Mouse (Mus musculus) left cerebral cortex, adult 2 months (tissue): Measurements from ENCODE around the gene Rpl11. TPM values are rescaled to one million over a fixed set of nuclear protein-coding genes. Genes with fewer than 3 reads are reported as not detected.
"Not testable (repeated sequence)": the region's sequence is repeated elsewhere in the genome, so short reads cannot be mapped to it uniquely, and the experiment has no call there.

Source experiments
- DNase-seq, 2 experiments: peaks; one replicate each; pipeline ENCODE4 v3.0.0; 2021 to 2022; ENCODE audit warnings: low spot score in 2 of 2, mixed read lengths in 1 of 2; ENCODE audit errors: extremely low spot score in 1 of 2
- H3K27ac ChIP-seq: fragments of 200-600 bp; 2 replicates; pipeline ENCODE4 v1.8.1; 2022
- H3K4me3 ChIP-seq: fragments of 200-600 bp; 2 replicates; pipeline ENCODE4 v1.8.1; 2022
- CTCF ChIP-seq: fragments of 200-600 bp; IDR thresholded peaks from 2 replicates; pipeline ENCODE4 v1.8.1; 2022; ENCODE audit warnings: antibody characterized with exemption, mild to moderate bottlenecking, moderate library complexity
- intact Hi-C: fragments of 180-260 bp; cut with DNase I; formaldehyde crosslinking; loops from one replicate; pipeline ENCODE4 v1.15.1; 2025
- total RNA-seq, 2 experiments: library from RNA; stranded (reverse); gene quantifications; 2 replicates each; pipeline ENCODE4 v1.2.3; 2021

The Rpl11 gene
- total RNA-seq, 2 experiments from 2014 or later = 271 to 308 TPM

DNA sequence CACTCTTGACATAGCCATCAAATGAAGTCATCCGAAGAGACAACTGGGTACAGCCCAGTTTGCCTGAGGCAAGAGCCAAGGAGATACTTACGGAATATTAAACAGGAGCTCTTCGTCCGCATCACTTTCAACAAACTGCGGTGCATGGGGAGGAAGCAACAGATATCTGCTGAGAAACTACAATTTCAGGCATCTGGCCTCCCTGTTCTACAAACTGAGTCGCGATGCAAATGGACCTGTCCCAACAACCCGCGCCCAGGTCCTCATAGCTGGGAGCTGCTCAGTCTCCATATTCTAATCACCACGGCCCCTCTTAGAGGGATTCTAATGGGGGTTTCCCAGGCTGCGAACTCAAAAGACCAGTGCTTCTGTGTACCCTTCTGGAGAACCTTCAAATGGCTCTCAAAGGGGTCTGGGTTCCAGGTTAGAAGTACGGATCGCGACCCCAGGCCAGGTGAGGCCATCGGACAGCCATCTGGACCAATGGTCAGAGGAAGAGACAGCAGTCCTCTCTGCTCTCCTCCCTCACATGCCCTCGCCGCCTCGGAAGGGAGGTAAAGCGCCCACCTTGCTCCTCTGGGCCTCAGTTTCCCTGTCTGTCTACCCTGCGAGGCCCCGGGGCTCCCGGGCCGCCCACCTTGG lies 66.8 kb downstream of the Rpl11 start:
- intact Hi-C loops = no loop called here
- no peak for DNase-seq

DNA sequence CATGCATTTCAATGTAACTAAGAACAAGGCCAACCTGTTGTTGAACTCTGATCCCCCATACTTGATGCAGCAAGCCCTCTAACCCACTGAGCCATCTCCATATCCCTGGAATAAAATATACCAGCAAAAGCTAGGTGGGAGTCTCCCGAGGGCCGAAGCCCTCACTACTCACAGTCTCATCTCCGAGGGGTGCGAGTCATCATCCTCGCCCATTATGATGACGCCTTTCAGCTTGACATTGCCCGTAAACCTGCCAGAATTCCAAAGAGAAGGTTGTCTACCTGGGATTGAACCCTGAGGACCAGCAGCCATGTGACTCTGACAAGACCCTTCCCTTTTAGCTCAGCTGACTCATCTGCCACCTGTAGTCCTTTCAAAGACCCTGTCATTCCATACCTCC lies 67.5 kb downstream of the Rpl11 start:
- Histone ChIP-seq H3K27ac (no peak overlapping the region), H3K4me3 (peak overlapping the region; percentile 93; the same call in 1 of the 2 replicates)
- no peak for TF ChIP-seq CTCF
- DNase-seq = no peak
- intact Hi-C loops = no loop called here

More for the DNA sequence above, 66.8 kb downstream of the Rpl11 start:
- TF ChIP-seq CTCF = no peak
- peak overlapping the region; percentile 93 for H3K4me3 ChIP-seq
- H3K27ac ChIP-seq = peak overlapping the region; percentile 97

DNA sequence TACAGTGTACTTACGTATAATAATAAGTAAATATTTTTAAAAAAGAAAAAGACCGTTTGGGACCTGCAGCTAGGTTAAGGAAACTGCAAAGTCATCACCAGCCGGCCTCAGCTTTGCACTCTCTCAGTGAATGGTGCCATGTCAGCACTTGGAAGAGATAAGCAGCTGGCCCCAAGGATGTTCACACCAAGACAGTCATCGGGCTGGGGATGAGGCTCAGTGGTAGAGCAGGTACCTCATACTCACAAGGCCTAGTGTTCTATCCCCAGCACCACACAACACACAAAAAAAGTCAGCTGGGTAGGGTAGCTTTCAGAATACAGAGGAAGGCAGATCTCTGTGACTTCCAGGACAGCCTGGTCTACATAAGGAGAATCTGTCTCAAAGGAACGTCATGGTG lies 68.0 kb downstream of the Rpl11 start:
- no peak for DNase-seq
- Histone ChIP-seq H3K4me3 (no peak overlapping the region), H3K27ac (no peak overlapping the region)
- intact Hi-C loops = no loop called here
- TF ChIP-seq CTCF = no peak

DNA sequence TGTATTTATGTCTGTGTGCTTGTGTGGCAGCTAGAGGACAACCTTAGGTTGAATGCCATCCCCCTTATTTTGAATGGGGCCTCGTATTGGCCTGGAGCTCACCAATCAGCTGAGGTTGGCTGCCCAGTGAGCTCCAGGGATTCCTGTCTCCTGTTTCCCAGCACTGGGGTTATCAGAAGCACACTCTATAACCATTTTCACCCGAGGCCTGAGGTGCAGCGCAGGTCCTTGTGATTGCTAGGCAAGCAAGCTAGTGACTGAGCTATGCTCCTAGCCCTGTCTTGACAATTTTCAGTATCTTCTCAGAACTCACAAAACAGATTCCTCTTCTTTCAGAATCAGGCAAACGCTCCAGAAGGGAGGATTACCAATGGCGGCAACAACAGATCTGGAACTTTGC lies 68.7 kb downstream of the Rpl11 start:
- TF ChIP-seq CTCF = no peak
- intact Hi-C loops = no loop called here

DNA sequence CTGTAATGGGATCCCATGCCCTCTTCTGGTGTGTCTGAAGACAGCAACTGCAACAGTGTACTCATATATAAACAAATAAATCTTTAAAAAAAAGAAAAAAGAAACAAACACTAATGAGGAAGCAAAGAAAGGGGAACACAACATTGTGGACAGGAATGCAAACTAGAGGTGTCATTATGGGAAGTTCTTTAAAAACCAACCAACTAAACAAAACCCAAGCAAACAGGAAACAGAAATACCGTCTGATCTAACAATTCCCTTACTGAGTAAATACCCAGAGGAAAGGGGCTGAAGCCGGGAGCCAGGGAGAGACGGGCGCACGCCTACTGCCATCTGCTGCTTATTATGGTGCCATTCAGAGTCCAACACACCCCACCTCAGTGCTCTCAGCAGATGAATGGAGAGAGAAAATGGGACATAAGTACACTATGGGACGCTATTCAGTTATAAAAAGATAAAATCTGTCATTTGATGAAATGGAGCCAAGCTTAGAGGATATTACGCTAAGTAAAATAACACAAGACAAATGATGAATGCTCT lies 71.6 kb downstream of the Rpl11 start:
- TF ChIP-seq CTCF = no peak; the same call in 1 of the 2 replicates
- intact Hi-C loops = no loop called here
- peak; percentile 61 to 66 for DNase-seq
- Histone ChIP-seq H3K27ac (peak overlapping the region; percentile 38; the same call in 1 of the 2 replicates), H3K4me3 (no peak overlapping the region)

More for the DNA sequence above, 68.7 kb downstream of the Rpl11 start:
- no peak for DNase-seq
- Histone ChIP-seq H3K27ac (no peak overlapping the region), H3K4me3 (no peak overlapping the region)

DNA sequence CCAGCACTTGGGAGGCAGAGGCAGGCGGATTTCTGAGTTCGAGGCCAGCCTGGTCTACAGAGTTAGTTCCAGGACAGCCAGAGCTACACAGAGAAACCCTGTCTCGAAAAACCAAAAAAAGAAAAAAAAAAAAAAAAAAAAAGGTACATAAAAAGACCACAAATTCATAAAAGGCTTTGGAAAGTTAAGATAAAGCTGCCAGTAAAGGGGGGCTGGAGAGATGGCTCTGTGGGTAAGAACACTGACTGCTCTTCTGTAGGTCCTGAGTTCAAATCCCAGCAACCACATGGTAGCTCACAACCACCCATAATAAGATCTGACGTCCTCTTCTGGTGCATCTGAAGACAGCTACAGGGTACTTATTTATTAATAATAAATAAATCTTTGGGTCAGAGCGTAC lies 73.0 kb downstream of the Rpl11 start:
- H3K4me3 ChIP-seq, DNase-seq, intact Hi-C loops, H3K27ac ChIP-seq: not testable (repeated sequence)

Other genes starting within 250 kb of the Rpl11 start
- gene Srsf10, start 197.7 kb downstream of the Rpl11 start, total RNA-seq = 10 to 100 TPM; 70.8 to 82.2 TPM
- gene Pnrc2, start 179.6 kb downstream of the Rpl11 start, total RNA-seq = 10 to 100 TPM; 41.1 to 41.7 TPM
- gene Cnr2, start 158.0 kb downstream of the Rpl11 start, total RNA-seq = under 1 TPM in 1 of 2 experiments, not detected in 1; 0.11 TPM
- gene Fuca1, start 132.7 kb downstream of the Rpl11 start, total RNA-seq = 10 to 100 TPM; 34.9 to 37.9 TPM
- gene Hmgcl, start 107.0 kb downstream of the Rpl11 start, total RNA-seq = 10 to 100 TPM; 33.4 to 34.1 TPM
- gene Gale, start 89.7 kb downstream of the Rpl11 start, total RNA-seq = 10 to 100 TPM; 22.0 to 22.9 TPM
- 10 to 100 TPM; 92.9 to 96.7 TPM for gene Lypla2, start 80.8 kb downstream of the Rpl11 start, total RNA-seq
- gene Pithd1, start 66.2 kb downstream of the Rpl11 start, total RNA-seq = 10 to 100 TPM; 75.9 to 95.0 TPM
- 10 to 100 TPM; 25.7 to 26.8 TPM for gene Eloa, start 31.7 kb downstream of the Rpl11 start, total RNA-seq
- gene Id3, start 90.1 kb upstream of the Rpl11 start, total RNA-seq = 10 to 100 TPM; 26.8 to 36.1 TPM
- gene E2f2, start 119.0 kb upstream of the Rpl11 start, total RNA-seq = 1 to 10 TPM in 1 of 2 experiments, under 1 TPM in 1; 0.36 to 1.3 TPM
- 1 to 10 TPM; 2.2 to 2.4 TPM for gene Asap3, start 152.9 kb upstream of the Rpl11 start, total RNA-seq
- gene Tcea3, start 194.3 kb upstream of the Rpl11 start, total RNA-seq = under 1 TPM; 0.68 to 0.93 TPM
- 10 to 100 TPM; 53.5 to 54.9 TPM for gene Zfp46, start 231.3 kb upstream of the Rpl11 start, total RNA-seq